Mouse (Mus musculus) myocyte (in vitro differentiated cells): ENCODE data around the gene Psmb3. TPM values are rescaled to one million over a fixed set of nuclear protein-coding genes. Genes with fewer than 3 reads are reported as not detected.

Experiments
- H3K27me3 ChIP-seq: one replicate; pipeline ENCODE4 v1.6.1; 2011; ENCODE audit not compliant: control insufficient read depth, insufficient read depth, insufficient read length
- H3K36me3 ChIP-seq: one replicate; pipeline ENCODE4 v1.6.1; 2011; ENCODE audit not compliant: control insufficient read depth, insufficient read depth
- H3K4me2 ChIP-seq: one replicate; pipeline ENCODE4 v1.6.1; 2011; ENCODE audit warnings: low read depth, control low read depth
- H3K4me3 ChIP-seq: one replicate; pipeline ENCODE4 v1.5.1; 2011; ENCODE audit warnings: mild to moderate bottlenecking, control low read depth, moderate library complexity
- H3K79me2 ChIP-seq: one replicate; pipeline ENCODE4 v1.6.1; 2011; ENCODE audit not compliant: control insufficient read depth, insufficient read depth
- H3ac ChIP-seq: one replicate; pipeline ENCODE4 v1.6.1; 2011; ENCODE audit not compliant: control insufficient read depth, insufficient read length
- CEBPB ChIP-seq: IDR thresholded peaks from 2 replicates; pipeline ENCODE4 v1.6.1; 2011; ENCODE audit warnings: mild to moderate bottlenecking, moderate library complexity; ENCODE audit not compliant: poor library complexity, insufficient read depth, severe bottlenecking
- E2F4 ChIP-seq: IDR thresholded peaks from one replicate; pipeline ENCODE4 v1.6.1; 2011; ENCODE audit warnings: mild to moderate bottlenecking, control low read depth, moderate library complexity; ENCODE audit not compliant: insufficient read depth
- MAX ChIP-seq: IDR thresholded peaks from one replicate; pipeline ENCODE4 v1.6.1; 2011; ENCODE audit warnings: low read depth, mild to moderate bottlenecking, control low read depth
- MYOD1 ChIP-seq, 3 experiments: IDR thresholded peaks; one replicate each; pipeline ENCODE4 v1.6.1; 2011; ENCODE audit warnings: control low read depth in 2 of 3, low read depth in 2 of 3, mild to moderate bottlenecking in 2 of 3, moderate library complexity in 1 of 3; ENCODE audit not compliant: insufficient read length in 2 of 3, control insufficient read depth in 1 of 3
- MYOG ChIP-seq, 3 experiments: IDR thresholded peaks; one replicate each; pipeline ENCODE4 v1.6.1; 2011; ENCODE audit warnings: control low read depth in 2 of 3, low read depth in 2 of 3, mild to moderate bottlenecking in 2 of 3; ENCODE audit not compliant: insufficient read length in 2 of 3, control insufficient read depth in 1 of 3, insufficient read depth in 1 of 3
- POLR2A ChIP-seq: IDR thresholded peaks from one replicate; pipeline ENCODE4 v1.6.1; 2011; ENCODE audit warnings: low read depth, mild to moderate bottlenecking, control low read depth, moderate library complexity; ENCODE audit not compliant: insufficient read length
- POLR2AphosphoS2 ChIP-seq: IDR thresholded peaks from one replicate; pipeline ENCODE4 v1.6.1; 2011; ENCODE audit warnings: low read depth, control low read depth; ENCODE audit not compliant: insufficient read length
- REST ChIP-seq: IDR thresholded peaks from one replicate; pipeline ENCODE4 v1.6.1; 2011; ENCODE audit warnings: mild to moderate bottlenecking, control low read depth, moderate library complexity; ENCODE audit not compliant: insufficient read depth, insufficient read length
- SRF ChIP-seq: IDR thresholded peaks from one replicate; pipeline ENCODE4 v1.6.1; 2011; ENCODE audit warnings: low read depth; ENCODE audit not compliant: control insufficient read depth, insufficient read length
- TCF12 ChIP-seq: IDR thresholded peaks from one replicate; pipeline ENCODE4 v1.6.1; 2011; ENCODE audit warnings: mild to moderate bottlenecking, control low read depth; ENCODE audit not compliant: poor library complexity, insufficient read depth, severe bottlenecking
- TCF3 ChIP-seq: IDR thresholded peaks from one replicate; pipeline ENCODE4 v1.6.1; 2011; ENCODE audit warnings: low read depth, control low read depth; ENCODE audit not compliant: insufficient read length
- USF1 ChIP-seq: IDR thresholded peaks from one replicate; pipeline ENCODE4 v1.6.1; 2011; ENCODE audit warnings: low read depth, mild to moderate bottlenecking, control low read depth, moderate library complexity
- polyA plus RNA-seq: library from polyadenylated mRNA; unstranded; fragments of >200 nt; fragmentation: generic; extraction: Trizol; gene quantifications from one replicate; pipeline ENCODE4 v1.2.1, GENCODE M21; 2012; ENCODE audit warnings: missing spikeins

The Psmb3 gene
- polyA plus RNA-seq, 1 experiment: 694 TPM

DNA sequence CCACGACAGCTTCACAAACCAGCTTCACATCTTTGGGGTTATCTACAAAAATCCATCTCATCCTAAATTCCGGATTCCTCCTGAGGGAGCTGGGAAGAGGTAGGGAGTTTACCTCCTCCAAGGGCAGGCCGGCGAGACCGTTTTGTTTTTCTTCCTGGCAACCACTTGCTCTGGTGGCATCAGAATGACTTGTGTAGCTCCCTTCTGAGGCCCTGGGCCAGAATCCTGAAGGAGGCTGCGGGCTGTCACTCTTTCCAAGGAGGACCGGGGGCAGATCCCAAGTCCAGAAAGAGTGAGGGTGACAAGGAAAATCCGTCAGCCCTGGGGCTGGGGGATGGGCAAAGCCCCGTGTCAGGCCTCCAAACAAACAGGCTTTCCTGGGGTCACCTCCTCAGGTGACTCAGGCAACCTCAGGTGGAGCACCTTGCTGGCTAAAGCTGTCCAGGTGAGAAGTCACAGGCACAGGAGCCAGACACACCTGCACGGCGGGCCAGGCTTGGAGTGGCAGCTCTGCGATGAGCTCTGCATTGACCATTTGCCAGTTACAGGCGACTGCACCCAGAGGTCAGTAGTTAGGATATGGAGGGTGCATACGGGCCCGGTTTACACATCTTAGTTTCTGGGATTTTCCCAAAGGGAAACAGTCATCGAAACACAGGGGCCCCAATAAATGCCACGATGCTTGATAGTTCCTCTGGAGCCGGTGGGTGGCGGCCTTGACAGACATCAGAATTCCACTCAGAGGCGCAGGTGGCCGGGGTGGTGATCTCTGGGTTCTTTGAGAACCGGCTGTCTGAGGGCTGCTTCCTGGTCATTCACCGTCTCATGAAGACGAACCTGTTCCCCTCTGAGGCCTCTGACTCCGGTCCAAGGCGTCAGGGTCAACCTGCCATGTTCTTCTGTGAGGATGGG is 14.4 kb downstream of the Psmb3 start:
- Histone ChIP-seq H3ac (no peak overlapping the region), H3K36me3 (peaks cover 36% of the 10 kb centered on the region), H3K27me3 (no peaks in the 10 kb centered on the region), H3K4me3 (no peak overlapping the region), H3K79me2 (no peaks in the 10 kb centered on the region), H3K4me2 (no peak overlapping the region)
- TF ChIP-seq REST (no peak), TCF3 (no peak), E2F4 (no peak), TCF12 (no peak), CEBPB (no peak), MYOD1 (IDR thresholded peaks at IDR 0.05; ENCODE audit: control insufficient read depth in 1 of 3, insufficient read length in 2 of 3, low read depth in 2 of 3) (no peak), POLR2A (no peak), POLR2AphosphoS2 (no peak), MYOG (IDR thresholded peaks at IDR 0.05; ENCODE audit: control insufficient read depth in 1 of 3, insufficient read depth in 1 of 3, insufficient read length in 2 of 3, low read depth in 2 of 3) (no peak), USF1 (no peak), SRF (no peak), MAX (no peak)

DNA sequence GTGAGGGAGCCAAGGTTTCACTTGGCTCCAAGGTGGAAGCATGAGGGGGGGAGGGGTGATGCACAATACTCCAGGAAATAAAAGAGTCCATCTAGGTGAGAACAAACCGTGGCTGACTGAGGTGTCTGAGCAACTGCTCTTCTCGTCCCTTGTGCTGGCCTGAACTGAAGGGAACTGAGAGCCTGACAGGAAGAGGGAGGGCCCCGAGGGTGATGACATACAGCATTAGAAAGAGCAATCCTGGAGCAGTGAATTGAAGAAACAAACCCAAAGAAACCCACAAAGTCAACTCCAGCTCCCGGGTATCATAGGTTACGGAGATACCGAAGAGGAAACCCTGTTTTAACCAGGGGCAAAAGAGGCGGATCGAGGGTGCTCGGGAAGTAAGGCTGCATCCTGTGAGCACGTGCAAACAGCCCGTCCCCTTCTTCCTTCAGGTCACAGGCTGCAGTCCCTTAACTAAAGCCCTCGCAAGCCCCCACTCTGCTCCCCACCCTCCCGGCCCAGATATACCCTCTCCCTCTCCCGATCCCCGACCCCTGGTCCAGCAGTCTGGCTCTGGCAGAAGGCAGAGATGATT is 15.2 kb downstream of the Psmb3 start:
- Histone ChIP-seq H3K79me2 (no peaks in the 10 kb centered on the region), H3K4me2 (no peak overlapping the region), H3K36me3 (peaks cover 30% of the 10 kb centered on the region), H3K27me3 (no peaks in the 10 kb centered on the region), H3ac (no peak overlapping the region), H3K4me3 (no peak overlapping the region)
- TF ChIP-seq REST (no peak), MYOG (IDR thresholded peaks at IDR 0.05; ENCODE audit: control insufficient read depth in 1 of 3, insufficient read depth in 1 of 3, insufficient read length in 2 of 3, low read depth in 2 of 3) (no peak), TCF3 (no peak), POLR2A (no peak), USF1 (no peak), CEBPB (peak; percentile 92), TCF12 (no peak), SRF (no peak), MAX (no peak)

DNA sequence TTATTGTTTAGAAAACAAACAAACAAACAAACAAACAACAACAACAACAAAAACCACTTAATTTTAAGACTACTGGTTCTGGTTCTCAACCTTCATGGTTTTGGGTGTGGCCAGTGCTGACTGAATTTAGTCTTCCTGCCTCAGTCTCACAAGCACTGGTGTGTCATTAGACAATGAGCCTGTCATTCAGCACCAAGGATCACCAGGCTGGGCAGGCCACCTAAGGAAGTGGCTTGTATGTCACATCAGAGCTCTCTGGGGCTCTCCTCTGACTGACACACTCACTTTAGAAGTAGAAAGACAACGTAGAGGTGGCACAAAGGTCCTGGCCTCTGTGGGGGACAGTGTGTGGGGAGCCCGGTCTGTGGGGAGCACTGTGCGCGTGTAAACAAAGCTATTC is 15.8 kb downstream of the Psmb3 start:
- no peak overlapping the region for H3K4me3 ChIP-seq
- no peaks in the 10 kb centered on the region for H3K27me3 ChIP-seq

DNA sequence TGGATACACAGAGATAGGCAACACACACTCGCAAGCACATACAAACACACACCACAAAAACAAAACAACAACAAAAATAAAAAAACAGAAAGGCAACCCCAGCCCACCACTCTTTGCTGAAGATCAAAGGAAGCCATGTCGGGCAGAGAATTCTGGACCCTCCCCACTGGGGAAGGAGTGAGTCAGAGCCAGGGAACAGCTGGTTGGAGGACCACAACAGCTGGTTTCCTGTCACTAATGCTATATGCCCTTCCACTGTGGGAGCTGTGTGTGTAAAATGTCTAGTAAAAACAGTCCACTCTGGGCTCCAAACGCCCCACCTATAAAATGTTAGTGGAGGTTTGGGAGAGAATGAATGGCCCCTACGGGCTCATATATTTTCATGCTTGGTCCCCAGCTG is 18.1 kb downstream of the Psmb3 start:
- no peak overlapping the region for H3ac ChIP-seq
- H3K4me2 ChIP-seq: no peak overlapping the region
- no peak overlapping the region for H3K4me3 ChIP-seq
- no peak for TF ChIP-seq POLR2A
- no peak for TF ChIP-seq SRF
- peak in 1 of 3 experiments; percentile 32 for TF ChIP-seq MYOG (IDR thresholded peaks at IDR 0.05; ENCODE audit: control insufficient read depth in 1 of 3, insufficient read depth in 1 of 3, insufficient read length in 2 of 3, low read depth in 2 of 3)
- peak in 2 of 3 experiments; percentile 43 to 64 for TF ChIP-seq MYOD1 (IDR thresholded peaks at IDR 0.05; ENCODE audit: control insufficient read depth in 1 of 3, insufficient read length in 2 of 3, low read depth in 2 of 3)
- TF ChIP-seq E2F4: no peak
- no peak for TF ChIP-seq POLR2AphosphoS2
- no peak for TF ChIP-seq TCF12
- peaks cover 41% of the 10 kb centered on the region for H3K36me3 ChIP-seq
- no peaks in the 10 kb centered on the region for H3K79me2 ChIP-seq
- H3K27me3 ChIP-seq: no peaks in the 10 kb centered on the region

More for the DNA sequence above, 15.8 kb downstream of the Psmb3 start:
- TF ChIP-seq MAX (no peak), MYOD1 (IDR thresholded peaks at IDR 0.05; ENCODE audit: control insufficient read depth in 1 of 3, insufficient read length in 2 of 3, low read depth in 2 of 3) (no peak), TCF3 (no peak), MYOG (IDR thresholded peaks at IDR 0.05; ENCODE audit: control insufficient read depth in 1 of 3, insufficient read depth in 1 of 3, insufficient read length in 2 of 3, low read depth in 2 of 3) (no peak), SRF (no peak), POLR2AphosphoS2 (no peak), E2F4 (no peak), USF1 (no peak), TCF12 (no peak), POLR2A (no peak), REST (no peak), CEBPB (no peak)
- Histone ChIP-seq H3ac (no peak overlapping the region), H3K36me3 (peaks cover 24% of the 10 kb centered on the region), H3K79me2 (no peaks in the 10 kb centered on the region), H3K4me2 (no peak overlapping the region)
